Mouse (Mus musculus) neutrophil, adult 5-6 weeks (primary cell): ENCODE data around the gene Mpst. TPM values are rescaled to one million over a fixed set of nuclear protein-coding genes. Genes with fewer than 3 reads are reported as not detected.

ENCODE experiments used
- ATAC-seq: fragments of 151-379, 151-347 bp; 2 replicates; pipeline ENCODE4 v1.8.0; 2017; ENCODE audit warnings: mild to moderate bottlenecking, moderate TSS enrichment; ENCODE audit not compliant: insufficient number of reproducible peaks, poor library complexity, low FRiP score, severe bottlenecking; ENCODE audit errors: extremely low read depth
- total RNA-seq: library from RNA; stranded (forward); fragments of 200-1000 nt; gene quantifications from 2 replicates; pipeline ENCODE4 v1.2.3, GENCODE M21; 2017

Mpst gene
- total RNA-seq, 1 experiment from 2014 or later = 9.4 TPM

DNA sequence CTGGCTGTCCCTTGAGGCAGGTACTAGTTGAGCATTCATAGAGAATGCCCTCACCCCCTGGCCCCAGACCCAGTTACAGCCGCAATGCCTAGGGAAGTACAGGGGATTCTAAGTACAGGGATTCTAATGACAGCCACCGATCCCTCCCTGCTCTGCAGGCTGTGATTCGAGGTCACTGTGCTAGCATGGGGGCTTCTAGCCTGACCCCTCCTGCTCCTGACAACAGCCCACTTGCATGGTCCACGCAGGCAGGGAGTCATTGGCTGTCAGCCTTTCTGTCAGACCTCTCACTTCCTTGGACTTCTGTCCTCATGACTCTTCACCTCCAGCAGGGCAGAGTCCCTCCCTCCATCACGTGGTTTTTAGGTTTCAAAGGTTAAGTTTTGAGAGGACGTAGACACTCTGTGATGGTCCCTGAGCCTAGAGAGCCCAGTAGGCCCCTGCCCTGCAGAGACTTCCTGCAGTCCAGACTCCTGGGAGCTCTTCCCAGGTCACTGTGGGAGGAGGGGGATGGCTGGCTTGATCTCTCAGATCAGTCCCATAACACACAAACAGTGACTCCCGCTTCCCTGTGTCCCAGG, 25.4 kb downstream of the Mpst start:
- no peak for ATAC-seq

- ATAC-seq = no peak
Measured at GRCm38 (mm10) chr15:78434896-78435520, 28.8 kb downstream of the Mpst start.

DNA sequence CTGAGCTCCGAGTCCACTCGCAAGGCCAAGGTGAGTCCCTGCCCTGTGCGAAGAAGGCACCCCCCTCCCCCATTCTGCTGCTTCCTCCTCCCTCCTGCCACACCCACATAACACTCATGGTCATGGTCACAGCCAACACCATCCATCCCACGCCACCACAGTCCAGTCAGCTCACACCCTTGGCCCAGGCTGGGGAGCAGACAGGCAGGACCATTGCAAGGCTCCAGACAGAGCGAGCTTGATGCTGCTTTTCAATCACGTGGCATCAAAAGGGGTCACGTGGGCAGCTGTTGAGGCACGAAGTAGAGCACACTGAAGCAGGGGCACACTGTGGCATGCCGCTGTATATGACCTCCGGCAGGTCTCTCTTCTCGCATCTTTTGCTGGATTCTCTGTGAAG, 29.5 kb downstream of the Mpst start:
- no peak for ATAC-seq

- ATAC-seq = no peak
Measured at GRCm38 (mm10) chr15:78436380-78437192, 30.4 kb downstream of the Mpst start.

- ATAC-seq = no peak
Measured at GRCm38 (mm10) chr15:78437237-78438017, 31.2 kb downstream of the Mpst start.

DNA sequence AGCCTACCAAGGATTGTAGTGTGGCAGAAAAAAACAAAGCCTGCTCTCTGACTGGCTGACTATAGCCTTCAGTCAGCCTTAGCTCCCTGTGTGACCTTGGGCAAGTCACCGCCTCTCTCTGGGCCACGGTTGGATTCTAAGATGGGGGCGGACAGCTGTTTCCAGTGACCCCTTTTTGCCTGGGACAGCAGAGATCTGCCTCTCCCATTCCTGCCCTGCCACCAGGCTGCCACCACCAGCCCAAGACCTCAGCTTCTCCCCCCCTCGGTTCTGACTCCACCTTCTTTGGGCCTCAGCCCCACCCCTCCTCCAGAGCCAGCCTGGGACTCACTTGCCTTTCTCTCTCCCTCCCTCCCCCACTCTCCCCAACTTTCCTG, 31.8 kb downstream of the Mpst start:
- no peak for ATAC-seq

- ATAC-seq = no peak
Measured at GRCm38 (mm10) chr15:78438505-78438904, 32.3 kb downstream of the Mpst start.

DNA sequence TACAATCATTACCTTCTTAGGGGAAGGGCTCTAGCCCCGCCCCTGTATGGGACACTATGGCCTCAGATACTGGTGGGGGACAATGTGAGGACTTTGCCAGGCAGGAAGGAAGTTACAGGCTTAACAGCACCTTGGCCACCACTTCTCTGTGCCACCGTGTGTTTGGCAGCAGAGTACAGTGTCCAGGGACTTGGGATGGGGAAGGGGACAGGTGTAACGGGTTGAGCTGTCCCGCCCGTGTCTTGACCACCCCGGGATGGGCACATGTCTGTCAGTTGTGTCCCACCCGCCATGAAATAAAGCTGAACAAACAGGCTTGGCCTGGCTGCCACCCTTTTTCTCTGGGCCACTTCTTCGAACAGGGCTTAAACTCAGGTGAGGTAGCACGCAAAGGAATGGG, 32.8 kb downstream of the Mpst start:
- ATAC-seq = no peak

DNA sequence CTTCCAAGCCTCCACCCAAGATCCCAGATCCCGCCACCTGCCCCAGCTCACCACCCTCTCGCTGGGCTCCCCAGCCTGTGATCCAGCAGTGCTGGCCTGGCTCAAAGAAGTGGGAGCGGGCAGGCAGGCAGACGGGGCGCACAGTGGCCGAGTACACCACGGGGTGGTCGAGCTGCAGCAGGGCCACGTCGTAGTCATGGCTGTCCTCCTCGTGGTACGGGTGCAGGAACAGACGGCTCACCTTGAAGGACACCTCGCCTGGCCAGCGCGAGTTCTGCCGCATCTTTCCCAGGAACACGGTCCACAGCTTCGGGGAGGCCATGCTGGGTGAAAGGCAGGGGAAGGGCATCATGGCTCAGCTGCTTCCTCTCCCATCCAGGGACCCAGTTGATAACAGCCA, 36.0 kb downstream of the Mpst start:
- no peak for ATAC-seq

- ATAC-seq = no peak
Measured at GRCm38 (mm10) chr15:78443857-78444256, 37.6 kb downstream of the Mpst start.

GRCm38 (mm10) chr15:78447121-78447520, 40.9 kb downstream of the Mpst start:
- ATAC-seq = no peak

DNA sequence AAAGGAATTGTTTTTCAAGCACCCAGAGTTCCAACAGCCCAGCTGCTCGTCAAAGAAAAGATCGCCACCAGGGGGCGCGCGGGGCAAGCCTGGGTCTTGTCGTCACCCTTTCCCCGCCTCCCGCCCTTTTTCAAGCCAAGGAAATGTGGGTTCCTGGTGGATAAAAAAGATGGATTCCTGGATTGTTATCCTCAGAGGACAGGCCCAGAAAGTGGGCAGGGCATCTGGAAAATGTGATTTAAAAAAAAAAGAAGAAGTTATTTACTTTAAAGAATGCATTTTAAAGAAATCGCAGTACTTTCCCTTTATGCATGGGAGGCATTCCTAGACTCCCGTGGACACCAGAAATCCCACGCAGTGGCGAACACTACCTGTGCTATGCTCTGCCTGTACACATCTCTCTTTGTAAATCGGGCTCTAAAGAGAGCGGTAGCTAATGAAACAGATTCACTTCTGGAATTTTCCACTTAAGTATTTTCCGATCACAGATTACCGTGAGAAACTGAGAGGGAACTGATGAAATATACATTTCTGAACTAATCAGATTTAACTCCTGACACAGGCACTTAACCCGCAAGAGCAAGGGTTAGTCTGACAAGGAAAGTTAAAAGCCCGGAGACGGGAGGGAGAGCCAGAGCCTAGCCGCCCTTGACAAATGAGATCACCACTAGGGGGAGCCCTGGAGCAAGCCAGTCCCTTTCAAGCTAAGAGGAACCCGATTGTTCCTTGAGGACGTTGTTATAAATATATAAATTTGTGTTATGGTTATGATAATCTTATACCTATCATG, 41.7 kb downstream of the Mpst start:
- ATAC-seq = peak; percentile 59

DNA sequence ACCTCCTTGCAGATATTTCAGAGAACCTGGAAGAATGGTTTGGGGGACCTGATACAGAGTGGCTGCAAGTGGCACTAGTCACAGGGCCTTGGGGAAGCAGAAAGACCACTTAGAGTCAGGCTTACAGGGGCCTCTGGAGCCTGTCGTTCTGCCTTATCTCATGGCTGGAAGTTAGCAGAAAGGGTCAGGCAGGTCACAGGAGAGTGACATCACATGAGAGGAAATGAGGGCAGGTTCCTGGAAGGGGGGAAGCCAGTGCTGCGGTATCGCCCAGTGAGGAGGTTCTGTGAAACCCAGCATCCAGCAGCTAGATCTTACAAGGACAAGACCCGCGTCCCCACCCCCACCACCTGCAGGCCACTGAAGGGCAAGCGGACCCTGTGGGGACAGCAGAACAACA, 42.9 kb downstream of the Mpst start:
- ATAC-seq = no peak

DNA sequence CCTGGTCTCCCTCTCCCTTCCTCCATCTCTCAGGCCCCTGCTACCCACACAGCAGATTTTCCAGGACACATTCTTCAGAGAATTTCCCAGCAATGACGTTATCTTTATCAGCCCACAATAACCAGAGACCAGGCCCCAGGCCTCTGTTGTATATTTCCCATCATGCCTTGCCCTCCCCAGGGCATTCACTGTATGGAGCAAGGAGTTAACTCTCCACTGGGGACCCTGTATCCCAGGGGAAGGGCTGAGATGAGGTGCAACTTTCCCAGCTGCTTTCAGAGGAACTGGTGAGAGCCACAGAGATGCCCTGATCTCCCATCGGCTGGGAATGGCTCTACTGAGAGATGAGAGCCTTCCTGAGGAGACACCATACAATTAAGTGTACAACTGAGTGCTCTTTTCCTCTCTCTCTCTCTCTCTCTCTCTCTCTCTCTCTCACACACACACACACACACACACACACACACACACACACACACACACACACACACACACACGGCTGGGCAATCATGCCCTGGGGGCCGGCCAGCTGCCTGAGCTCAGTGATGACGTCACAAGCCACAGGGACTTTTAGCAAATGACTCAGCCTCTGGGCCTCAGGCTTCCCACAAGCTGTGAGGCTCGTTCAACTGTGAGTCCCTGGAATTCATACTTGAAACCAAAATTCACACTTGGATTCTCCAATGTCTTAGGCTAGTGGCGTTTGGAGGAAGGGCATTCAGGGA, 43.6 kb downstream of the Mpst start:
- peak; percentile 45 for ATAC-seq

DNA sequence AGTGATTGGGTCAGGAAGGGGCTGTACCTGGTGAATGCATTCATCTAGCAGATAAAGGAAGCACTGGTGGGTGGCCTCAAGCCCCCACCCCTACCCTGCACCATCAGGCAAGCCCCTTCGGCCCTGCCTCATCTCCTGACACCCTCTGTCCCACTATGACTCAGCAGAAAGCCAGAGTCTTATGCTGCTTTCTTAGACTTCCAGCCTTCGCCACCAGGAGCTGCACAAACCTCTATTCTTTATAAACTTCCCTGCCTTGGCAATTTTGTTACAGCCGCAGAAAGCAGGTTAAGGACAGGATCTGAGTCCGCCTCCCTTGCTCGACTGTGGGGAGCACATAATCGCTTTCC, 44.2 kb downstream of the Mpst start:
- ATAC-seq = no peak

DNA sequence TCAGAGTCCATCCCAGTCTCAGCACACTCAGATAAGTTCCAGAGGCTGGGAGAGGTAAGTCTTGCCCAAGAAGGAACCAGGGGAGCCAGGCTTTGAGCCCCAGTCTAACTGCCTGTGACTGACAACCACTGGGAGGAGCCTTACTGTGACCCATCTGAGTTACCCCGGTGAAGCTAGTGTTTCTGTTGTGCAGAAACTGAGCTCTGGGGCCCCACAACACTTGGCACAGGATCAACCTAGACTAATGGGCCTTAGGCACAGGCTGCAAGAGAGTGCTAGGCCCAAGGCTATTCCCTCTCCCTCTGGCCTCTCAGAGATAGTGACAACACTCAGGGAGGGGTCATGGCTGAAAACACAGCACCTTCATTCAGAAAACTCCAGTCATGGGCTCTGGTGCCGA, 45.0 kb downstream of the Mpst start:
- ATAC-seq = no peak

- ATAC-seq = no peak
Measured at GRCm38 (mm10) chr15:78452929-78453328, 46.7 kb downstream of the Mpst start.

GRCm38 (mm10) chr15:78455168-78455567, 49.0 kb downstream of the Mpst start:
- no peak for ATAC-seq
